Mouse (Mus musculus) heart, embryonic 11.5 days (tissue): ENCODE measurements around the gene Spg21. TPM values are rescaled to one million over a fixed set of nuclear protein-coding genes. Genes with fewer than 3 reads are reported as not detected.

Experiments used
- ATAC-seq: fragments of 200-750 bp; cut with Nextera tagmentation; replicated peaks from 2 replicates; pipeline ENCODE4 v1.8.0; 2017; ENCODE audit warnings: moderate library complexity; ENCODE audit not compliant: insufficient number of reproducible peaks, low FRiP score, low TSS enrichment
- H3K27ac ChIP-seq: fragments of 300-500 bp; sonication (generic); 2 replicates; pipeline ENCODE4 v1.5.1; 2014; ENCODE audit warnings: mild to moderate bottlenecking, low read depth, low read length
- H3K27me3 ChIP-seq: fragments of 300-500 bp; sonication (generic); 2 replicates; pipeline ENCODE4 v1.6.1; 2014; ENCODE audit warnings: mild to moderate bottlenecking, low read length, mixed read lengths; ENCODE audit not compliant: control insufficient read depth, insufficient read depth
- H3K36me3 ChIP-seq: fragments of 300-500 bp; sonication (generic); 2 replicates; pipeline ENCODE4 v1.6.1; 2014; ENCODE audit warnings: mild to moderate bottlenecking, low read length, moderate library complexity, mixed read lengths; ENCODE audit not compliant: control insufficient read depth, insufficient read depth
- H3K4me1 ChIP-seq: fragments of 300-500 bp; sonication (generic); 2 replicates; pipeline ENCODE4 v1.6.1; 2014; ENCODE audit warnings: low read length; ENCODE audit not compliant: control insufficient read depth, insufficient read depth
- H3K4me2 ChIP-seq: fragments of 300-500 bp; sonication (generic); 2 replicates; pipeline ENCODE4 v1.6.1; 2014; ENCODE audit warnings: mild to moderate bottlenecking, moderate library complexity
- H3K4me3 ChIP-seq: fragments of 300-500 bp; sonication (generic); 2 replicates; pipeline ENCODE4 v1.5.1; 2014; ENCODE audit warnings: low read depth, low read length
- H3K9ac ChIP-seq: fragments of 300-500 bp; sonication (generic); 2 replicates; pipeline ENCODE4 v1.6.1; 2014; ENCODE audit warnings: mild to moderate bottlenecking, low read depth, low read length, moderate library complexity
- H3K9me3 ChIP-seq: fragments of 300-500 bp; sonication (generic); replicated peaks from 2 replicates; pipeline ENCODE4 v1.6.1; 2016; ENCODE audit warnings: low read length; ENCODE audit not compliant: control insufficient read depth
- WGBS: fragments of 180-500 bp; shearing (Covaris S2); extraction: QIAGEN DNeasy Blood & Tissue Kit; methylation state at CpG from one replicate; pipeline ENCODE4 v1.1.7; 2014; ENCODE audit not compliant: insufficient replicate concordance; 5-methylcytosine and 5-hydroxymethylcytosine counted together
- polyA plus RNA-seq: library from polyadenylated mRNA; unstranded; fragments of >200 nt; fragmentation: Nextera tagmentation; extraction: Ambion mirVana; gene quantifications from 2 replicates; pipeline ENCODE4 v1.2.1, GENCODE M21; 2014

Gene Spg21
- polyA plus RNA-seq, 1 experiment from 2014 or later = 62.6 TPM

GRCm38 (mm10) chr9:65534111-65534510, 73.4 kb downstream of the Spg21 start:
- H3K27me3 ChIP-seq = no peaks in the 10 kb centered on the region
- no peaks in the 10 kb centered on the region for H3K9me3 ChIP-seq
- no peak overlapping the region for H3K27ac ChIP-seq
- no peak overlapping the region for H3K4me3 ChIP-seq
- no peak overlapping the region for H3K4me2 ChIP-seq
- H3K36me3 ChIP-seq = no peaks in the 10 kb centered on the region
- WGBS = 83% methylated on average over 3 of the region's 3 CpGs
- H3K4me1 ChIP-seq = no peaks in the 10 kb centered on the region
- no peak overlapping the region for H3K9ac ChIP-seq
- no peak for ATAC-seq

GRCm38 (mm10) chr9:65535191-65535722, 74.5 kb downstream of the Spg21 start:
- Histone ChIP-seq H3K36me3 (no peaks in the 10 kb centered on the region), H3K4me1 (no peaks in the 10 kb centered on the region), H3K9ac (no peak overlapping the region), H3K4me3 (no peak overlapping the region), H3K4me2 (no peak overlapping the region), H3K27ac (no peak overlapping the region), H3K9me3 (no peaks in the 10 kb centered on the region), H3K27me3 (no peaks in the 10 kb centered on the region)
- 76% methylated on average over 3 of the region's 3 CpGs for WGBS
- no peak for ATAC-seq

GRCm38 (mm10) chr9:65535789-65536469, 75.2 kb downstream of the Spg21 start:
- H3K4me3 ChIP-seq = no peak overlapping the region
- no peaks in the 10 kb centered on the region for H3K9me3 ChIP-seq
- no peak overlapping the region for H3K27ac ChIP-seq
- H3K4me1 ChIP-seq = no peaks in the 10 kb centered on the region
- no peaks in the 10 kb centered on the region for H3K27me3 ChIP-seq
- no peak overlapping the region for H3K4me2 ChIP-seq
- H3K9ac ChIP-seq = no peak overlapping the region
- WGBS = 83% methylated on average over 10 of the region's 11 CpGs
- H3K36me3 ChIP-seq = no peaks in the 10 kb centered on the region
- no peak for ATAC-seq

DNA sequence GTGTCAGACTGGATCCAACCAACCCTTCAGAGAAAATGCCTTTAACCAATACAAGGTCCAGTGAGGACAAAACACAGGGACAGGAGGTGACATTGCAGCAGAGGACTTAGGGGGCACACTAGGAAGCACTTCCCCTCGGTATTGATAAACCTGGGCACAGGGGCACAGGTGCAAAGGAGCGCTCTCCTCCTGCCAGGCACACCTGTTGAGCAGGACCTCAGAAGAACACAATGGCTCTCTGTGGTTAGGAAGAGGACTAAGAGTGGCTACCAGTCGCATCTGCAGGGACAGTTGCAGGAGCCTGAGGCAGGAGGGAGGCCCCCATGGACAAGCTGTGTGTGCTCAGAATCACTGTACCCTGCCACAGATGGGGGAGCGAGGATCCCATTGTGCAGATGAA, 75.7 kb downstream of the Spg21 start:
- WGBS = 75% methylated on average over 4 of the region's 4 CpGs
- no peak for ATAC-seq
- Histone ChIP-seq H3K4me1 (peaks cover 4% of the 10 kb centered on the region), H3K4me3 (no peak overlapping the region), H3K27ac (no peak overlapping the region), H3K36me3 (no peaks in the 10 kb centered on the region), H3K9ac (no peak overlapping the region), H3K27me3 (no peaks in the 10 kb centered on the region), H3K4me2 (no peak overlapping the region), H3K9me3 (no peaks in the 10 kb centered on the region)

Other genes starting within 250 kb of the Spg21 start
- gene Cilp, start 195.8 kb upstream of the Spg21 start, polyA plus RNA-seq = 0.14 TPM in 1 of 2 replicates, not detected in the other
- 42.9 and 50.6 TPM in 2 replicates for gene Clpx, start 166.7 kb upstream of the Spg21 start, polyA plus RNA-seq
- 6.3 and 6.9 TPM in 2 replicates for gene Pdcd7, start 114.8 kb upstream of the Spg21 start, polyA plus RNA-seq
- gene Ubap1l, start 99.9 kb upstream of the Spg21 start, polyA plus RNA-seq = 0.23 and 0.73 TPM in 2 replicates
- 0.94 and 2.1 TPM in 2 replicates for gene Kbtbd13, start 69.3 kb upstream of the Spg21 start, polyA plus RNA-seq
- gene Rasl12, start 62.4 kb upstream of the Spg21 start, polyA plus RNA-seq = 2.2 and 2.5 TPM in 2 replicates
- not detected in 2 replicates for gene Slc51b, start 38.0 kb upstream of the Spg21 start, polyA plus RNA-seq
- 13.6 and 15.3 TPM in 2 replicates for gene Mtfmt, start 25.2 kb upstream of the Spg21 start, polyA plus RNA-seq
- gene Ankdd1a, start 59.2 kb downstream of the Spg21 start, polyA plus RNA-seq = not detected in 2 replicates
- gene Plekho2, start 119.1 kb downstream of the Spg21 start, polyA plus RNA-seq = 10.6 and 11.9 TPM in 2 replicates
- 7.6 and 9.5 TPM in 2 replicates for gene Pif1, start 126.2 kb downstream of the Spg21 start, polyA plus RNA-seq
- gene Rbpms2, start 168.7 kb downstream of the Spg21 start, polyA plus RNA-seq = 154 and 160 TPM in 2 replicates
- 191 and 256 TPM in 2 replicates for gene Oaz2, start 207.1 kb downstream of the Spg21 start, polyA plus RNA-seq